Mouse (Mus musculus): ENCODE data around the gene Slc35g1. TPM values are rescaled to one million over a fixed set of nuclear protein-coding genes. Genes with fewer than 3 reads are reported as not detected.

The Slc35g1 gene
- 2.0 and 2.2 TPM in 2 replicates for polyA plus RNA-seq (2012; rRNA removed)

DNA sequence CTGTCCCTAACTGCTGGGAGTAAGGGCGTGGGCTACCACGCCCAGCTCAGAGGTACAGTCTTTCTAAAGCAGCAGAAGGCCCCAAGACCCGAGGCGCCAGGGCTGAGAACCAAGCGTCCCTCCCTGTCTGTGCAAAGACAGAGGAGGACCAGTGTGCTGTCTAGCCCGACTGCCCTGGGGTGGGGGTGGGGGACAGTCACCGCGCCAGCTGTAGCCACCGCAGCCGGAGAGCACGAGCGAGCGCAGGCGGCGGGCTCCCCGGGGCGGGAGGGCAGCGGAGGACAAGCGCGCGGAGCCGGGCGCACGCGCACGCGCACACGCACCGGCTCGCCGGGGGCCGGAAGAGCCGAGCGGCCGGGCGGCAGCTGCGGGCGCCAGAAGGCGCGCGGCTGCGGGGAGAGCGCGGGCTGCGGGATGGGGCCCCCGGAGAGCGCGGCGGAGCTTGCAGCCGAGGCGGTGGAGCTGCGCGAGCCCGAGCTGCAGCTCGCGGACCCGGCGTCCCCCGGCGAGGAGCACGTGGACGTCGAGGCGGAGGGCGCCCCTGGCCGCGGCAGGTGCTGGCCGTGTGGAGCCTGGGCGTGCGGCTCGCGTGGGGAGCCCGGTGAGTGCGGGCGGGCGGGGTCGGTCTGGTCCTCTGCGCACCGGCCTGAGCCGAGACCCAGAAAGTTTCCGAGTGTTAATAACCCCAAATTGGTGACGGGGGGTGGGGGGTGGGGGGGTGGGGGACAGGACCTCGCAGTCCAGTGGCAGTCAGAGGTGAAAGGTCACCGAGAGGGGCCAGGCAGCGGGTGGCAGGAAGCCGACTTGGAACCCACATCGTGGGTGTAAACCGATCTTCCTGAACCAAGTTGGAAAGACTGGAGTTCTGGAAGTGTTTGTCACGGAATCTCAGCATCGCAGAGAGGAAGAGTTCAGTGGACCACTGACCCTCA lies at the start of gene Slc35g1:
Gene Slc35g1, plus strand, starts transcription at position 280 of the 932 bp plus-strand sequence.
- peak; percentile 16 to 18 for DNase-seq (ENCODE audit: low read depth in 1 of 2, low spot score in 2 of 2)
- peak within 1 kb of the TSS; percentile 30 for H3K27ac ChIP-seq (ENCODE audit: insufficient read depth, low read length)
- TF ChIP-seq CTCF (IDR thresholded peaks at IDR 0.05; ENCODE audit: extremely low read depth, insufficient read depth, insufficient read length, insufficient replicate concordance) (no peak), POLR2A (IDR thresholded peaks at IDR 0.05; ENCODE audit: low read depth, low read length) (peak; percentile 4; the same call in 1 of the 2 replicates)
- WGBS, result 2% methylated on average over 89 of the region's 90 CpGs
- no peaks in the 10 kb centered on the region for H3K36me3 ChIP-seq (ENCODE audit: control insufficient read depth, insufficient read depth, low read length)
- H3K4me3 ChIP-seq (ENCODE audit: extremely low read depth, insufficient read depth, insufficient read length), result peak within 1 kb of the TSS; percentile 79
- no peaks in the 10 kb centered on the region for H3K27me3 ChIP-seq (ENCODE audit: control insufficient read depth, insufficient read depth, low read length)
- H3K4me1 ChIP-seq (ENCODE audit: control insufficient read depth, insufficient read depth, insufficient read length), result peaks cover 2% of the 10 kb centered on the region; the same call in 1 of the 2 replicates

DNA sequence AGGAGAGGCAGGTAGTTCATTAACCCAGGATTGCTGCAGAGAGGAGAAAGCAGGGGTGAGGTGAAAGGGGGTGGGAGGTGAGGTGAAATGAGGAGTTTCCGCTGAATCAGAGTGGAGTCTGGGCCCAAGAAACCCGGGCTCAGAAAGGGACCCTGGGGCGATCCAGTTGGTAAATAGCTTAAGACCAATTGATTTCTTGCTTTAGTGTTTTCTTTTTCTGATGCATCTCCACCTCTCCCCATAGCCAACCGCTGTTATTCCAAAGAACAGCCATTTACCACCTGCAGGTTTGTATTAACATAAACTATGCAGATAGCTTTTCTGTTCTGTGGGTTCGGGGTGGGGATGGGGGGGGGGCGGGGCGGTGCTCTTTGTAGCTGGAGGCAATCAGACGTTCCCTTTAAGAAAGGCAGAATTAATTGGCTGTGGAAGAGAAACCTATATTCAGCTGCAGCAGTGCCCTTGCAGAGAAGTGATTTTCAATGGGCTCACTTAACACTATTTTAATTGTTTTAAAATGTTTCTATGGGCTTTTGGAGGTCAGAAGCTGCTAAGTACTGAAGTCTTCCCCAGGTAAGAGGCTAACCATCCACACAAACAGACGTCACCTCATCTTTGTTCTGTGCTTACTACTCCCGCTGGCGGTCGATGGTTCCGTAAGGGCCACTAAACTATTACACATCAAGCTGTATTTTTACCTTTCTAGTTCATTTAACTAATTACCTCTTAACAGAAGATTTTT lies 47.3 kb upstream of the Slc35g1 start:
- H3K27ac ChIP-seq (ENCODE audit: insufficient read depth, low read length), result no peak overlapping the region
- no peaks in the 10 kb centered on the region for H3K36me3 ChIP-seq (ENCODE audit: control insufficient read depth, insufficient read depth, low read length)
- DNase-seq (ENCODE audit: low read depth in 1 of 2, low spot score in 2 of 2), result no peak
- TF ChIP-seq CTCF (IDR thresholded peaks at IDR 0.05; ENCODE audit: extremely low read depth, insufficient read depth, insufficient read length, insufficient replicate concordance), result no peak
- no peak for TF ChIP-seq POLR2A (IDR thresholded peaks at IDR 0.05; ENCODE audit: low read depth, low read length)
- 46% methylated on average over 13 of the region's 13 CpGs for WGBS
- no peaks in the 10 kb centered on the region for H3K4me1 ChIP-seq (ENCODE audit: control insufficient read depth, insufficient read depth, insufficient read length)
- no peak overlapping the region for H3K4me3 ChIP-seq (ENCODE audit: extremely low read depth, insufficient read depth, insufficient read length)
- H3K27me3 ChIP-seq (ENCODE audit: control insufficient read depth, insufficient read depth, low read length), result no peaks in the 10 kb centered on the region; the same call in 1 of the 2 replicates

DNA sequence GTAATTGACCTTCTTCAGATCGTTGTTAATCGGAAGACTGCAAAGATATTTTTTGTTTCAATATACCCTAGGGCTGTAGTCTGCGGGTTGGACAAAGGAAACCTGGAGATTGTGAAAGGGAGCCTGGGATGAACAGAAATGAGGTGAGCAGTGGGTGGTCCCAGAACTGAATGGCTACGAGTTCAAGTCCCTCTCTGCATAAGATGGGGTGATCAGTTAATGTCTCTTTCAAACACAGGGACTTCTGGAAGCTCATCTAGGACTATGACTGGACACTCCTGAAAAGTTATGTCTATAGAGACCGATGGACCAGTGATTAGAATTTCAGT lies 46.8 kb upstream of the Slc35g1 start:
- Histone ChIP-seq H3K27me3 (ENCODE audit: control insufficient read depth, insufficient read depth, low read length) (no peaks in the 10 kb centered on the region; the same call in 1 of the 2 replicates), H3K4me1 (ENCODE audit: control insufficient read depth, insufficient read depth, insufficient read length) (no peaks in the 10 kb centered on the region), H3K36me3 (ENCODE audit: control insufficient read depth, insufficient read depth, low read length) (no peaks in the 10 kb centered on the region), H3K27ac (ENCODE audit: insufficient read depth, low read length) (no peak overlapping the region), H3K4me3 (ENCODE audit: extremely low read depth, insufficient read depth, insufficient read length) (no peak overlapping the region)
- WGBS, result 82% methylated on average over 5 of the region's 5 CpGs
- DNase-seq (ENCODE audit: low read depth in 1 of 2, low spot score in 2 of 2), result no peak
- no peak for TF ChIP-seq POLR2A (IDR thresholded peaks at IDR 0.05; ENCODE audit: low read depth, low read length)
- no peak for TF ChIP-seq CTCF (IDR thresholded peaks at IDR 0.05; ENCODE audit: extremely low read depth, insufficient read depth, insufficient read length, insufficient replicate concordance)

DNA sequence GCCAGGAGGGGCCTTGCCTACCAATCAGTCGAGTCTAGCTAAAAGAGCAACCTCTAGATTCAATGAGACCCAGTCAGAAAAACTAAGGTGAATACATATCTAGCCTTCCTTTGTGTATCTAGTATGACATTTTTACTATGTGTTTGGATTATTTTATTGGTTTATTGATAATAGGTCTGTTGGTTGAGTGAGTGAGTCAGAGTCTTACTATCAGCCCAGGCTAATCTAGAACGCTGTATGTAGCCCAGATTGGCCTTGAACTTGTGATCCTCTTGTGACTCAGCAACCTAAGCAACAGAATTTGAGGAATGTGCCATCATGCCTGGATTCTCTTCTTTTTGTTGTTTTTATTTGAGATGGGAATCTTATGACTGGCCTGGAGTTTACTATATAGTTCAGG lies 44.6 kb upstream of the Slc35g1 start:
- 77% methylated on average over 2 of the region's 2 CpGs for WGBS
- H3K27ac ChIP-seq (ENCODE audit: insufficient read depth, low read length), result no peak overlapping the region
- H3K4me3 ChIP-seq (ENCODE audit: extremely low read depth, insufficient read depth, insufficient read length), result no peak overlapping the region
- TF ChIP-seq POLR2A (IDR thresholded peaks at IDR 0.05; ENCODE audit: low read depth, low read length), result no peak
- TF ChIP-seq CTCF (IDR thresholded peaks at IDR 0.05; ENCODE audit: extremely low read depth, insufficient read depth, insufficient read length, insufficient replicate concordance), result no peak
- no peak for DNase-seq (ENCODE audit: low read depth in 1 of 2, low spot score in 2 of 2)
- no peaks in the 10 kb centered on the region for H3K27me3 ChIP-seq (ENCODE audit: control insufficient read depth, insufficient read depth, low read length)
- H3K4me1 ChIP-seq (ENCODE audit: control insufficient read depth, insufficient read depth, insufficient read length), result no peaks in the 10 kb centered on the region
- H3K36me3 ChIP-seq (ENCODE audit: control insufficient read depth, insufficient read depth, low read length), result no peaks in the 10 kb centered on the region

DNA sequence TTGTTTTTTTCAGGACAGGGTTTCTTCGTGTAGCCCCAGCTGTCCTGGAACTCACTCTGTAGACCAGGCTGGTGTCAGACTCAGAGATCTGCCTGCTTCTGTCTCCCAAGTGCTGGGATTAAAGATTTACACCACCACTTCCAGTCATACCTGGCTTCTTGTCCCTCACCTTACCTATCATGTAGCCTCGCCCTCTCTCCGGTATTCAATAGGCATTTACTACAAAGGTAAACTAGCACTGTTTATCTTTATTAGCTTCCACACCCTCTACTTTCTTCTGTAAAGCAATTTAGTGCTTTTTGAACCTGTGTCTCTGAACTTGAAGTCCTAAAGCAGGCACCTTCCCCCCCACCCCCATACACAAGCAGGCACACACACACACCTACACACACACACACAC lies 44.1 kb upstream of the Slc35g1 start:
- WGBS, result 89% methylated on average over 3 of the region's 3 CpGs
- DNase-seq (ENCODE audit: low read depth in 1 of 2, low spot score in 2 of 2), result no peak
- no peaks in the 10 kb centered on the region for H3K36me3 ChIP-seq (ENCODE audit: control insufficient read depth, insufficient read depth, low read length)

DNA sequence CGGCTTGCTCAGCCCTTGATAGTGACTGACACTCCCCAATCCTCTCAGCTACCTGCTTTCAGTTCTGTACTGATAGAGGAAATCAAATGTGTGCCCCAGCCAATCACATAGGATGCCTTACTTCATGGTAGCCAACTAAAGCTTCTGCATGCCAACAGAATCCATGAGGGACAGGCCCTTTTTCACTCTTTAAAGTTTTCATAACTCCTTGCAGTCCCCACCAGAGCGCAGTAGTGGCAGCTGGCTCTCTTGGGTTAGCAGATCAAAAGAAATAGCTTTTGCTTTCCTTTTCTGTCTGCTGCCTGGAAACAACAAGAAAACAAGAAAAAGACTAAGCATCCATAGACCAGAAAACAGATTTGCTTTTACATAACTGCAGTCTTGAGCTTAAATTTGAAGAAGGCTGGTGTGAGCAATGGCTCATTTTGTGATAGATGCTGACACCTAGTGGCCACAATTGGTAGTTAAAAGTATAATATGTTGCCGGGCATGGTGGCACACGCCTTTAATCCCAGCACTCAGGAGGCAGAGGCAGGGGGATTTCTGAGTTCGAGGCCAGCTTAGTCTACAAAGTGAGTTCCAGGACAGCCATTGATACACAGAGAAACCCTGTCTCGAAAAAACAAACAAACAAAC lies 43.2 kb upstream of the Slc35g1 start:
- WGBS, result 36% methylated on average over 6 of the region's 6 CpGs

More for the DNA sequence above, 44.1 kb upstream of the Slc35g1 start:
- no peak overlapping the region for H3K4me3 ChIP-seq (ENCODE audit: extremely low read depth, insufficient read depth, insufficient read length)
- H3K4me1 ChIP-seq (ENCODE audit: control insufficient read depth, insufficient read depth, insufficient read length), result no peaks in the 10 kb centered on the region
- H3K27ac ChIP-seq (ENCODE audit: insufficient read depth, low read length), result no peak overlapping the region
- no peaks in the 10 kb centered on the region for H3K27me3 ChIP-seq (ENCODE audit: control insufficient read depth, insufficient read depth, low read length)
- TF ChIP-seq POLR2A (IDR thresholded peaks at IDR 0.05; ENCODE audit: low read depth, low read length) (no peak), CTCF (IDR thresholded peaks at IDR 0.05; ENCODE audit: extremely low read depth, insufficient read depth, insufficient read length, insufficient replicate concordance) (no peak)

More for the DNA sequence above, 43.2 kb upstream of the Slc35g1 start:
- no peak for TF ChIP-seq POLR2A (IDR thresholded peaks at IDR 0.05; ENCODE audit: low read depth, low read length)
- Histone ChIP-seq H3K4me3 (ENCODE audit: extremely low read depth, insufficient read depth, insufficient read length) (no peak overlapping the region), H3K36me3 (ENCODE audit: control insufficient read depth, insufficient read depth, low read length) (no peaks in the 10 kb centered on the region), H3K27ac (ENCODE audit: insufficient read depth, low read length) (no peak overlapping the region), H3K4me1 (ENCODE audit: control insufficient read depth, insufficient read depth, insufficient read length) (no peaks in the 10 kb centered on the region), H3K27me3 (ENCODE audit: control insufficient read depth, insufficient read depth, low read length) (no peaks in the 10 kb centered on the region)
- DNase-seq (ENCODE audit: low read depth in 1 of 2, low spot score in 2 of 2), result peak; percentile 2 to 4
